8 mouse cellular contexts compared by ENCODE assay signal in the genomic region with DNA sequence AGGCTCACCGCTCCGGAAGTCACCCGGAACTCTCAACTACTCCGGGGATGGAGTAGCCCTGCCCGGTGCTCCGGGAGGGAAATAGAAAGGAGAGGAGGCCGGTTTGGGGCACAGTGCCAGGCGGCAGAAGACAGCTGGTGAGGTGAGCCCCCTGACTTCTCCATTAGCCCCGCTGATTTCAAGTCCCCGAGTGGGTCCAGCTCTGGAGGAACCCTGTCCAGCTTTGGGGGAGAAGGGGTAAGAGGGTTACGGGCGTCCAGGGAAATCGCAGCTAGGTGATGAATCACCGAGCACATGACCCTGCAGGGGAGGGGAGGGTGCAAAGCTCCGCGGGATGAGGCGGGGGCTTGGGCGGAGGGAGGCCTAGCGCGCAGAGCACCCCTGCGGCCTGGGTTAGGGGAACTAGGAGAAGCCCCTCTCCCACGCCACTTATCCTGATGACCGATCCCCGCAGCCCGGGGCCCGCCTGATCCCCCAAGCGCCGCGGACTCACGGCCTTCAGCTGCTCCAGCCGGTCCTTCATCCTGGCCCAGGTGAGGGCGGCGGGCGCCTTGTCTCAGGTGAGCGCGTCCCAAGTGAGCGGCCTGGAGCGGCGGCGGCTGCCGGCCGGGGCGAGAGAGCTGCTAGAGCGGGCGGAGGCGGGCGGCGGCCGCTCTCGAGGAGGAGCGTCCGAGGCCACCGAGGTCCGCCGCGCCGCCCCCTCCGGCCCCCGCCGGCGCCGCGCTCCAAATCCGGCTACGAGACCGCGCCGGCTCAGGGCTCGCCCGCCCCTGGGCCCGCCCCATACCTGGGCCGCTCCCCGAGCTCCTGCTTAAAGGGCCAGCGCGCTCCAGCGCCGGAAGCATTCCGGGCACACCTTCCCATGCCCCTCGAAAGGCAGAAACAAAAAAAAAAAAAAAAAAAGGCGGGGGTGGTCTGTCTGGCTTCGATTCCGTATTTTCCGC. TPM values are rescaled to one million over a fixed set of nuclear protein-coding genes. Genes with fewer than 3 reads are reported as not detected.
A peak's percentile ranks its signal among the peaks of the same experiment; 100 is the strongest.
DNase-seq lines count a peak whose midpoint lies in the region; ATAC-seq and TF ChIP-seq lines count a peak whose summit lies in the region.

No protein-coding gene starts in this region.

- ATAC-seq in embryonic facial prominence, embryonic 14.5 days (ENCODE audit: low read depth), result peak; percentile 90
- ATAC-seq in heart, embryonic 11.5 days (replicated peaks; ENCODE audit: insufficient number of reproducible peaks, low FRiP score, low TSS enrichment), result peak; percentile 69
- peak; percentile 80 for ATAC-seq in kidney, embryonic 14.5 days (ENCODE audit: low FRiP score, low TSS enrichment)
- peak; percentile 82 for ATAC-seq in midbrain, postnatal 0 days (ENCODE audit: low FRiP score)
- peak; percentile 92 for ATAC-seq in stomach, embryonic 16.5 days (ENCODE audit: insufficient read depth, low FRiP score)

- peak overlapping the region; percentile 65 for H3K4me3 ChIP-seq in embryonic facial prominence, embryonic 14.5 days (ENCODE audit: low read depth, low read length)
- peak overlapping the region; percentile 69 for H3K4me3 ChIP-seq in heart, embryonic 11.5 days (ENCODE audit: low read depth, low read length)
- peak overlapping the region; percentile 75 for H3K4me3 ChIP-seq in kidney, embryonic 14.5 days (ENCODE audit: low read length)
- H3K4me3 ChIP-seq in midbrain, postnatal 0 days (ENCODE audit: low read depth, low read length), result peak overlapping the region; percentile 83
- H3K4me3 ChIP-seq in stomach, embryonic 16.5 days (replicated peaks; ENCODE audit: low read length), result peak overlapping the region; percentile 87

- peaks cover 43% of the 10 kb centered on the region for H3K27me3 ChIP-seq in embryonic facial prominence, embryonic 14.5 days (replicated peaks; ENCODE audit: control insufficient read depth, insufficient read depth, low read length)
- H3K27me3 ChIP-seq in heart, embryonic 11.5 days (ENCODE audit: control insufficient read depth, insufficient read depth, low read length), result peaks cover 3% of the 10 kb centered on the region; the same call in 1 of the 2 replicates
- H3K27me3 ChIP-seq in kidney, embryonic 14.5 days (ENCODE audit: control insufficient read depth, insufficient read depth, low read length), result no peaks in the 10 kb centered on the region
- no peaks in the 10 kb centered on the region for H3K27me3 ChIP-seq in midbrain, postnatal 0 days (ENCODE audit: insufficient read depth, low read length)
- no peaks in the 10 kb centered on the region for H3K27me3 ChIP-seq in stomach, embryonic 16.5 days (ENCODE audit: control insufficient read depth, insufficient read depth, low read length)

- peak overlapping the region; percentile 73 for H3K9ac ChIP-seq in embryonic facial prominence, embryonic 14.5 days (ENCODE audit: low read depth, low read length)
- H3K9ac ChIP-seq in heart, embryonic 11.5 days (ENCODE audit: low read depth, low read length), result peak overlapping the region; percentile 75
- peak overlapping the region; percentile 77 for H3K9ac ChIP-seq in kidney, embryonic 14.5 days (ENCODE audit: low read depth, low read length)
- peak overlapping the region; percentile 81 for H3K9ac ChIP-seq in midbrain, postnatal 0 days (replicated peaks; ENCODE audit: low read length, poor library complexity, severe bottlenecking)
- H3K9ac ChIP-seq in stomach, embryonic 16.5 days (ENCODE audit: low read length), result peak overlapping the region; percentile 92

- H3K36me3 ChIP-seq in embryonic facial prominence, embryonic 14.5 days (ENCODE audit: control insufficient read depth, insufficient read depth, low read length), result no peaks in the 10 kb centered on the region
- H3K36me3 ChIP-seq in heart, embryonic 11.5 days (ENCODE audit: control insufficient read depth, insufficient read depth, low read length), result no peaks in the 10 kb centered on the region
- no peaks in the 10 kb centered on the region for H3K36me3 ChIP-seq in kidney, embryonic 14.5 days (ENCODE audit: control insufficient read depth, insufficient read depth, low read length)
- no peaks in the 10 kb centered on the region for H3K36me3 ChIP-seq in midbrain, postnatal 0 days (ENCODE audit: insufficient read depth, low read length)
- no peaks in the 10 kb centered on the region for H3K36me3 ChIP-seq in stomach, embryonic 16.5 days (ENCODE audit: control insufficient read depth, insufficient read depth, low read length)

- peak; percentile 58 to 63 for DNase-seq in urinary bladder, adult 18-20 months (ENCODE audit: low spot score in 2 of 2)
- DNase-seq in urinary bladder, postnatal 10 days (ENCODE audit: low spot score), result no peak
- peak; percentile 65 for DNase-seq in embryonic facial prominence, embryonic 14.5 days (ENCODE audit: low spot score)
- DNase-seq in liver, result peak; percentile 31
- DNase-seq in midbrain, postnatal 0 days (ENCODE audit: low spot score), result peak; percentile 45

- no peaks in the 10 kb centered on the region for H3K4me1 ChIP-seq in embryonic facial prominence, embryonic 14.5 days (ENCODE audit: control insufficient read depth, insufficient read depth, low read length)
- H3K4me1 ChIP-seq in heart, embryonic 11.5 days (ENCODE audit: control insufficient read depth, insufficient read depth, low read length), result peaks cover 2% of the 10 kb centered on the region; the same call in 1 of the 2 replicates
- no peaks in the 10 kb centered on the region; the same call in 1 of the 2 replicates for H3K4me1 ChIP-seq in kidney, embryonic 14.5 days (ENCODE audit: control insufficient read depth, insufficient read depth, low read length)
- H3K4me1 ChIP-seq in midbrain, postnatal 0 days (ENCODE audit: insufficient read depth, low read length), result peaks cover 2% of the 10 kb centered on the region; the same call in 1 of the 2 replicates
- peaks cover 22% of the 10 kb centered on the region for H3K4me1 ChIP-seq in stomach, embryonic 16.5 days (ENCODE audit: control insufficient read depth, insufficient read depth, low read length)

- WGBS in embryonic facial prominence, embryonic 14.5 days, result under 1% methylated on average over 40 of the region's 83 CpGs
- under 1% methylated on average over 69 of the region's 83 CpGs for WGBS in heart, embryonic 11.5 days (ENCODE audit: insufficient replicate concordance)
- WGBS in kidney, embryonic 14.5 days, result under 1% methylated on average over 81 of the region's 83 CpGs
- WGBS in midbrain, postnatal 0 days, result 0% methylated on average over 64 of the region's 83 CpGs
- WGBS in stomach, embryonic 16.5 days, result 1% methylated on average over 61 of the region's 83 CpGs

- H3K4me2 ChIP-seq in embryonic facial prominence, embryonic 14.5 days (ENCODE audit: low read depth, low read length), result peak overlapping the region; percentile 57
- peak overlapping the region; percentile 97 for H3K4me2 ChIP-seq in heart, embryonic 11.5 days
- H3K4me2 ChIP-seq in kidney, embryonic 14.5 days (replicated peaks; ENCODE audit: low read depth, low read length), result peak overlapping the region; percentile 94
- peak overlapping the region; percentile 78 for H3K4me2 ChIP-seq in midbrain, postnatal 0 days (ENCODE audit: low read depth, low read length, poor library complexity, severe bottlenecking)
- peak overlapping the region; percentile 96 for H3K4me2 ChIP-seq in stomach, embryonic 16.5 days (ENCODE audit: low read depth, low read length)

- H3K9me3 ChIP-seq in embryonic facial prominence, embryonic 14.5 days (ENCODE audit: control insufficient read depth, low read length), result no peaks in the 10 kb centered on the region
- no peaks in the 10 kb centered on the region for H3K9me3 ChIP-seq in heart, embryonic 11.5 days (replicated peaks; ENCODE audit: control insufficient read depth, low read length)
- no peaks in the 10 kb centered on the region for H3K9me3 ChIP-seq in kidney, embryonic 14.5 days (ENCODE audit: control insufficient read depth, low read length)
- H3K9me3 ChIP-seq in midbrain, postnatal 0 days (ENCODE audit: low read length), result no peaks in the 10 kb centered on the region
- no peaks in the 10 kb centered on the region for H3K9me3 ChIP-seq in stomach, embryonic 16.5 days (replicated peaks; ENCODE audit: control insufficient read depth, low read length)

- no peak overlapping the region for H3K27ac ChIP-seq in embryonic facial prominence, embryonic 14.5 days (replicated peaks; ENCODE audit: low read depth, low read length)
- no peak overlapping the region for H3K27ac ChIP-seq in heart, embryonic 11.5 days (ENCODE audit: low read depth, low read length)
- H3K27ac ChIP-seq in kidney, embryonic 14.5 days (ENCODE audit: low read depth, low read length), result peak overlapping the region; percentile 62; the same call in 1 of the 2 replicates
- H3K27ac ChIP-seq in midbrain, postnatal 0 days (ENCODE audit: low read depth, low read length), result peak overlapping the region; percentile 70
- H3K27ac ChIP-seq in stomach, embryonic 16.5 days (ENCODE audit: low read length), result peak overlapping the region; percentile 86

- no peak for TF ChIP-seq CTCF in midbrain, postnatal 0 days (IDR thresholded peaks at IDR 0.05)

RNA-seq across cellular contexts. Expression of gene Stx3, which starts 0.7 kb away (rescaled TPM):
- 8.7 and 8.8 TPM in 2 replicates for polyA plus RNA-seq in embryonic facial prominence, embryonic 14.5 days (2014; fragmentation: Nextera tagmentation; extraction: Ambion mirVana)
- 8.3 and 9.9 TPM in 2 replicates for polyA plus RNA-seq in heart, embryonic 11.5 days (2014; fragmentation: Nextera tagmentation; extraction: Ambion mirVana)
- polyA plus RNA-seq in kidney, embryonic 14.5 days (2014; fragmentation: Nextera tagmentation; extraction: Ambion mirVana), result 19.8 and 20.9 TPM in 2 replicates
- total RNA-seq in midbrain, postnatal 0 days (2014; rRNA removed), result 28.8 and 35.0 TPM in 2 replicates
- 36.6 and 37.8 TPM in 2 replicates for polyA plus RNA-seq in midbrain, postnatal 0 days (2015; fragmentation: Nextera tagmentation; extraction: Ambion mirVana)
- polyA plus RNA-seq in stomach, embryonic 16.5 days (2015; fragmentation: Nextera tagmentation; extraction: Ambion mirVana), result 20.2 and 22.7 TPM in 2 replicates

RNA-seq across cellular contexts. Expression of gene Olfr1417, which starts 20.5 kb away (rescaled TPM):
- not detected in 2 replicates for polyA plus RNA-seq in embryonic facial prominence, embryonic 14.5 days (2014; fragmentation: Nextera tagmentation; extraction: Ambion mirVana)
- 0.15 TPM in 1 of 2 replicates, not detected in the other for polyA plus RNA-seq in heart, embryonic 11.5 days (2014; fragmentation: Nextera tagmentation; extraction: Ambion mirVana)
- polyA plus RNA-seq in kidney, embryonic 14.5 days (2014; fragmentation: Nextera tagmentation; extraction: Ambion mirVana), result 0.12 TPM in 1 of 2 replicates, not detected in the other
- total RNA-seq in midbrain, postnatal 0 days (2014; rRNA removed), result not detected in 2 replicates
- polyA plus RNA-seq in midbrain, postnatal 0 days (2015; fragmentation: Nextera tagmentation; extraction: Ambion mirVana), result 0.16 and 0.18 TPM in 2 replicates
- 0.13 TPM in 1 of 2 replicates, not detected in the other for polyA plus RNA-seq in stomach, embryonic 16.5 days (2015; fragmentation: Nextera tagmentation; extraction: Ambion mirVana)

RNA-seq across cellular contexts. Expression of gene Olfr1418, which starts 42.4 kb away (rescaled TPM):
- polyA plus RNA-seq in embryonic facial prominence, embryonic 14.5 days (2014; fragmentation: Nextera tagmentation; extraction: Ambion mirVana), result not detected in 2 replicates
- polyA plus RNA-seq in heart, embryonic 11.5 days (2014; fragmentation: Nextera tagmentation; extraction: Ambion mirVana), result not detected in 2 replicates
- polyA plus RNA-seq in kidney, embryonic 14.5 days (2014; fragmentation: Nextera tagmentation; extraction: Ambion mirVana), result not detected in 2 replicates
- total RNA-seq in midbrain, postnatal 0 days (2014; rRNA removed), result not detected in 2 replicates
- polyA plus RNA-seq in midbrain, postnatal 0 days (2015; fragmentation: Nextera tagmentation; extraction: Ambion mirVana), result not detected in 2 replicates
- polyA plus RNA-seq in stomach, embryonic 16.5 days (2015; fragmentation: Nextera tagmentation; extraction: Ambion mirVana), result not detected in 2 replicates

RNA-seq across cellular contexts. Expression of gene Mrpl16, which starts 48.3 kb away (rescaled TPM):
- polyA plus RNA-seq in embryonic facial prominence, embryonic 14.5 days (2014; fragmentation: Nextera tagmentation; extraction: Ambion mirVana), result 48.9 and 51.9 TPM in 2 replicates
- polyA plus RNA-seq in heart, embryonic 11.5 days (2014; fragmentation: Nextera tagmentation; extraction: Ambion mirVana), result 78.5 and 82.0 TPM in 2 replicates
- 59.8 and 64.9 TPM in 2 replicates for polyA plus RNA-seq in kidney, embryonic 14.5 days (2014; fragmentation: Nextera tagmentation; extraction: Ambion mirVana)
- total RNA-seq in midbrain, postnatal 0 days (2014; rRNA removed), result 15.6 and 22.8 TPM in 2 replicates
- 52.3 and 53.0 TPM in 2 replicates for polyA plus RNA-seq in midbrain, postnatal 0 days (2015; fragmentation: Nextera tagmentation; extraction: Ambion mirVana)
- 51.7 and 53.0 TPM in 2 replicates for polyA plus RNA-seq in stomach, embryonic 16.5 days (2015; fragmentation: Nextera tagmentation; extraction: Ambion mirVana)

RNA-seq across cellular contexts. Expression of gene Olfr1419, which starts 56.4 kb away (rescaled TPM):
- not detected in 2 replicates for polyA plus RNA-seq in embryonic facial prominence, embryonic 14.5 days (2014; fragmentation: Nextera tagmentation; extraction: Ambion mirVana)
- polyA plus RNA-seq in heart, embryonic 11.5 days (2014; fragmentation: Nextera tagmentation; extraction: Ambion mirVana), result not detected in 2 replicates
- polyA plus RNA-seq in kidney, embryonic 14.5 days (2014; fragmentation: Nextera tagmentation; extraction: Ambion mirVana), result not detected in 2 replicates
- total RNA-seq in midbrain, postnatal 0 days (2014; rRNA removed), result 0.16 TPM in 1 of 2 replicates, not detected in the other
- not detected in 2 replicates for polyA plus RNA-seq in midbrain, postnatal 0 days (2015; fragmentation: Nextera tagmentation; extraction: Ambion mirVana)
- not detected in 2 replicates for polyA plus RNA-seq in stomach, embryonic 16.5 days (2015; fragmentation: Nextera tagmentation; extraction: Ambion mirVana)

Comparison
In these comparisons a context has a peak if more than half of its experiments do, and no peak if none do; other contexts are left out.
1. H3K27ac ChIP-seq: peak in kidney, embryonic 14.5 days (single experiment), midbrain, postnatal 0 days (single experiment) and stomach, embryonic 16.5 days (single experiment); none in embryonic facial prominence, embryonic 14.5 days (single experiment) and heart, embryonic 11.5 days (single experiment).
2. Peak in every context shown above with its lines, with median percentiles within 50 percentile points of each other: ATAC-seq, H3K4me2 ChIP-seq, H3K4me3 ChIP-seq and H3K9ac ChIP-seq.